Mouse (Mus musculus): Measurements from ENCODE around the gene Sema3g.

DNA sequence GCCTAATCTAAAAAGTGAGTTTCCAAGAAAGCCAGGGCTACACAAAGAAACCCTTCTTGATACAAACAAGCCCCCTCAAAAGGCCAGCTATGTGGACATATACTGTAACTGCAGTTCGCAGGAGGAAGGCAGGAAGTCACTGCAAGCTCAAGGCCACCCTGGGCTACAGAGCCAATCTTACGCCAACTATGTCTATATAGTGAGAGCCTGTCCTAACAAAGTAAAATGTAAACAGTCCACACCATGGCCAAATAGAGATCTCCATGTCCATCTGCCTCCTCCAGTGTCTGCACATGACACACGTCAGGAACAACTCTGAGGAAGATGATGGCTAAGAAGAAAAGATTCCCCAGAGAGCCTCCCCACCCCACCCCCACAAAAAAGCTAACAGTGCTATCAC lies 17.6 kb upstream of the Sema3g start:
- TF ChIP-seq CTCF (IDR thresholded peaks at IDR 0.05; ENCODE audit: insufficient read depth, low read depth, low read length), result no peak
- TF ChIP-seq POLR2A (IDR thresholded peaks at IDR 0.05; ENCODE audit: insufficient read depth, low read depth, low read length), result no peak
